Mouse (Mus musculus): ENCODE measurements around the gene Slc45a3. TPM values are rescaled to one million over a fixed set of nuclear protein-coding genes. Genes with fewer than 3 reads are reported as not detected.

Slc45a3 gene
- polyA plus RNA-seq, 1 experiment, result 0.10 TPM

GRCm38 (mm10) chr1:131973991-131974390 is 11.2 kb downstream of the Slc45a3 start:
- no peak for TF ChIP-seq GATA1 (IDR thresholded peaks at IDR 0.05; ENCODE audit: low read length)

- TF ChIP-seq GATA1 (IDR thresholded peaks at IDR 0.05; ENCODE audit: low read length), result no peak
These were observed 14.1 kb downstream of the Slc45a3 start for GRCm38 (mm10) chr1:131976886-131977285.

- TF ChIP-seq GATA1 (IDR thresholded peaks at IDR 0.05; ENCODE audit: low read length), result no peak
These were observed 17.7 kb downstream of the Slc45a3 start for GRCm38 (mm10) chr1:131980471-131980870.

GRCm38 (mm10) chr1:131981378-131982013 is 18.7 kb downstream of the Slc45a3 start:
- TF ChIP-seq GATA1 (IDR thresholded peaks at IDR 0.05; ENCODE audit: low read length), result no peak

GRCm38 (mm10) chr1:131982907-131983306 is 20.1 kb downstream of the Slc45a3 start:
- TF ChIP-seq GATA1 (IDR thresholded peaks at IDR 0.05; ENCODE audit: low read length), result no peak

GRCm38 (mm10) chr1:131983806-131984205 is 21.0 kb downstream of the Slc45a3 start:
- TF ChIP-seq GATA1 (IDR thresholded peaks at IDR 0.05; ENCODE audit: low read length), result no peak

- TF ChIP-seq GATA1 (IDR thresholded peaks at IDR 0.05; ENCODE audit: low read length), result no peak
These were observed 24.7 kb downstream of the Slc45a3 start for GRCm38 (mm10) chr1:131987432-131987831.

GRCm38 (mm10) chr1:131989476-131989875 is 26.7 kb downstream of the Slc45a3 start:
- TF ChIP-seq GATA1 (IDR thresholded peaks at IDR 0.05; ENCODE audit: low read length), result no peak

GRCm38 (mm10) chr1:131990083-131990760 is 27.5 kb downstream of the Slc45a3 start:
- TF ChIP-seq GATA1 (IDR thresholded peaks at IDR 0.05; ENCODE audit: low read length), result no peak

GRCm38 (mm10) chr1:131992561-131993001 is 29.8 kb downstream of the Slc45a3 start:
- TF ChIP-seq GATA1 (IDR thresholded peaks at IDR 0.05; ENCODE audit: low read length), result no peak

- no peak for TF ChIP-seq GATA1 (IDR thresholded peaks at IDR 0.05; ENCODE audit: low read length)
These were observed 30.6 kb downstream of the Slc45a3 start for GRCm38 (mm10) chr1:131993169-131994040.

GRCm38 (mm10) chr1:131995062-131995461 is 32.3 kb downstream of the Slc45a3 start:
- TF ChIP-seq GATA1 (IDR thresholded peaks at IDR 0.05; ENCODE audit: low read length), result no peak

- TF ChIP-seq GATA1 (IDR thresholded peaks at IDR 0.05; ENCODE audit: low read length), result no peak
These were observed 37.7 kb downstream of the Slc45a3 start for GRCm38 (mm10) chr1:132000506-132000905.

GRCm38 (mm10) chr1:132001880-132002330 is 39.1 kb downstream of the Slc45a3 start:
- peak; percentile 22 for TF ChIP-seq GATA1 (IDR thresholded peaks at IDR 0.05; ENCODE audit: low read length)

GRCm38 (mm10) chr1:132003111-132003510 is 40.3 kb downstream of the Slc45a3 start:
- TF ChIP-seq GATA1 (IDR thresholded peaks at IDR 0.05; ENCODE audit: low read length), result no peak

- TF ChIP-seq GATA1 (IDR thresholded peaks at IDR 0.05; ENCODE audit: low read length), result no peak
These were observed 41.0 kb downstream of the Slc45a3 start for GRCm38 (mm10) chr1:132003817-132004216.

All from G1E-ER4 (cell line).